Mouse (Mus musculus) MEL (cell line): ENCODE measurements at regions not wholly inside any gene's neighbourhood (a gene's known extent, or its start where the extent isn't known, plus 50 kb on each side); places are given as distances from the start of the nearest gene placed in this dataset.

ENCODE experiments used
- CTCF ChIP-seq, 3 experiments: IDR thresholded peaks in 2 of 3; conservative IDR thresholded peaks in 1 of 3; 2 replicates each; pipeline ENCODE4 v1.5.1; 2011 to 2012; ENCODE audit warnings: low read length in 3 of 3, low read depth in 2 of 3, mild to moderate bottlenecking in 2 of 3, improper control_type of control experiment in 1 of 3, inconsistent platforms in 1 of 3, mixed read lengths in 1 of 3, moderate library complexity in 1 of 3; ENCODE audit not compliant: control insufficient read depth in 1 of 3, insufficient read depth in 1 of 3, poor library complexity in 1 of 3, severe bottlenecking in 1 of 3
- MEF2A ChIP-seq: IDR thresholded peaks from 2 replicates; pipeline ENCODE4 v1.6.1; 2014; ENCODE audit warnings: low read depth, mild to moderate bottlenecking, inconsistent platforms, low read length, improper control_type of control experiment; ENCODE audit not compliant: poor library complexity, insufficient replicate concordance, severe bottlenecking; ENCODE audit errors: extremely low read depth
- POLR2AphosphoS2 ChIP-seq: IDR thresholded peaks from 2 replicates; pipeline ENCODE4 v1.6.1; 2011; ENCODE audit warnings: low read length, improper control_type of control experiment
- SMC3 ChIP-seq: IDR thresholded peaks from 2 replicates; pipeline ENCODE4 v1.6.1; 2011; ENCODE audit warnings: low read depth, low read length, improper control_type of control experiment
- USF2 ChIP-seq, 2 experiments: IDR thresholded peaks; 2 replicates each; pipeline ENCODE4 v1.6.1; 2011 to 2012; ENCODE audit warnings: improper control_type of control experiment in 2 of 2, low read length in 2 of 2, borderline replicate concordance in 1 of 2, inconsistent platforms in 1 of 2, low read depth in 1 of 2, mild to moderate bottlenecking in 1 of 2; ENCODE audit not compliant: insufficient read depth in 1 of 2
- ZMIZ1 ChIP-seq: IDR thresholded peaks from 2 replicates; pipeline ENCODE4 v1.6.1; 2012; ENCODE audit warnings: low read depth, mild to moderate bottlenecking, inconsistent platforms, low read length, improper control_type of control experiment, moderate library complexity

DNA sequence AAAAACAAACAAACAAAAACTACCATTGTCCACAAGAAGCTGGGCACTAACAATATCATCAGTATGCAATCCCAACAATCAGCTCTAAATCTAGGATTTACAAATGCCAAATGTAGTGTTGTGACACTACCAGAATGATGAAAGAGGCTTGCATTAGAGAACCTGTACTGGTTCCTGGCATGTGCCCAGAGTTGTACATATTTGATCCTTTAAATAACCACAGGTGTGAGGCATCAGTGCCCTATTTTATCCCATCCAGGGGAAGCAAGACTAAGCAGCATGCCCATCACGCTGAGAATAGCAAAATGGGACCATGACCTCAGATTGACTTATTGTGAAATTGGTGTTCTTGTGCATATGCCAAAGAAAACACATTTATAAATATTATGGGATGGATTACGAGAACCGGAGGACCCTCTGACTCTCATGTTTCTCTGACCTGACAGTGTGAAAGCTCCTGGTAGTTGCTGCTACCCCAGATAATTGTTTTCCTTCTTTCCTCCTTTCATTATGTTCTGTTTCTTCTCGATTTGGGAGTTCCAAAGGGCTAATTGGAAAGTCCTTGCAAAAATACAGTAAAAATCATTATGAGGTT lies 157.4 kb downstream of the Gm10192 start:
- TF ChIP-seq ZMIZ1 (no peak), MEF2A (no peak), CTCF (IDR thresholded peaks at IDR 0.05 in 2 of 3, conservative IDR thresholded peaks at IDR 0.05 in 1 of 3; ENCODE audit: control insufficient read depth in 1 of 3, insufficient read depth in 1 of 3, low read depth in 2 of 3, low read length in 3 of 3, poor library complexity in 1 of 3, severe bottlenecking in 1 of 3) (no peak), SMC3 (no peak), USF2 (IDR thresholded peaks at IDR 0.05; ENCODE audit: borderline replicate concordance in 1 of 2, insufficient read depth in 1 of 2, low read depth in 1 of 2, low read length in 2 of 2) (no peak), POLR2AphosphoS2 (no peak)
